Mouse (Mus musculus) layer of hippocampus, postnatal 25 days (tissue): ENCODE measurements around the gene Cradd. TPM values are rescaled to one million over a fixed set of nuclear protein-coding genes. Genes with fewer than 3 reads are reported as not detected.

Source experiments
- DNase-seq, 2 experiments: peaks; one replicate each; pipeline ENCODE4 v3.0.0; 2022; ENCODE audit warnings: mixed read lengths in 2 of 2, low spot score in 1 of 2; ENCODE audit errors: extremely low spot score in 1 of 2
- total RNA-seq, 2 experiments: library from RNA; stranded (reverse); gene quantifications; 2 replicates each; pipeline ENCODE4 v1.2.3; 2021

The Cradd gene
- total RNA-seq, 2 experiments from 2014 or later = 5.9 to 6.4 TPM

DNA sequence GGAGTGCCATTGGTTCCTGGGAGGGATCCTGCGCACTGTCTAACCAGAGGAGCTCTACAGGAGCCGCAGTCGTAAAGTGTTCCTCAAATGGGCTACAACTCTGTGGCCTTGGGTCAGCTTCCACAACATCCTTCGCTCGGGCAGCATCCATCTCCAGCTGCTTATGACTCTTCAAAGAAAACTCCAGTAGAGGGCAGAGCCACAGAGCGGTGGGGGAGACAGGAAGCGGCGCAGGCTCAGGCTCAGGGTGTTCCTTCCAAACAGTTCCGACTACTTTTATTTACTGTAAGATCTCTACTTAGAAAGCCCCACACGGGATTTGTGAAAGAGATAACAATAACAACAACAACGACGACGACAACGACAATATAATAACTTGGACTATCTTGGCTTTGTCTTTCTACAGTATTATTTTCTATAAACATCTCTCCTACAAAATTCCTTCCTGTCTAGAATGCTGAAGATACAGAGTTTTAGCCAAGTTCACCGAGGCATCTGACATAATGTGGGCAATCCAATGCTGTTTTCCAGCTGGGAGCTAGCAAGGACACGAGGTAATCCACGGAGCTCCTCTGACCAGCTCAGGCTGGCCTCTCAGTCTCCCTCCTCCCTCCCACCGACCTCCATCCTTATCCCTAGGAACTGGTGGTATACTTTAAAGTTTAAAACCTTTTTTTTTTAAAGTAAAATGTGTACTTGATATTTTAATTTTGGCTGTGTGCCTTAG lies 105.8 kb downstream of the Cradd start:
- no peak for DNase-seq

DNA sequence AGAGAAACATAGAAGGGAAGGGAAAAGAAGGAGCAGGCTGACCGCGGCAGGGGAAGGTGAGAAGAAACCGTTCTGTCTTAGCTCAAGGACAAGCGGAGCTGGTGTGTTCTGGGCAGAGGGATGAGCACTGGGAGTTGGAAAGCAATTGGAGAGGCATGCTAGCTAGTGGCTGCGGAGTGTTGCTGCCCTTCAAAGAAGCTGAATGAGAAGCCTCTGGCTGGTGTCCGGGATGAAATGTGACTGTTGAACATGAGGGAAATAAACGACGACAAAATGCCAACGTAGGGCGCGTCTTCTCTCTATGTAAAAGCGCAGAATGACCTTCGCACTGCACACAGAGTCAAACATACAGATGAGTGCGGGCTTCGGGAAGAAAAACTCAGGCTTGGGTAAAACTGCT lies 108.6 kb downstream of the Cradd start:
- DNase-seq = no peak

DNA sequence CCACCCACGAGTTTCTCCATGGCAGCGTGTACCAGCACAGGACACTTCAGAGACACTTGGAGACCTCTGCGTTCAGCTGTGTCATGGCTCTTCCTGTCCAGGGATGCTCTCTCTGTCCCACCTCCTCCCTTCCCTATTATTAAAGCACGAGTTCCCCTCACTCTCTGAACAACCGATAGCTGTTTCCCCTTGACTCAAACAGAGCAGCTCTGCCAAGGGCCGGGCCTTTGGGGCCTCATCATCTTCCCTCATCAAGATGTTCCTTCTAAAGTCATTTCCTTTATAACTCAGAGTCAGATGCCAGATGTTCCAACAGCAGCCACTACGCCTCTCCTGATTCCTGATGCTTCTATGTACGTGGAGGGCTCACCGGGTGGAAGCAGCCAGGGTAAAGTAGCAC lies 110.1 kb downstream of the Cradd start:
- DNase-seq = no peak

DNA sequence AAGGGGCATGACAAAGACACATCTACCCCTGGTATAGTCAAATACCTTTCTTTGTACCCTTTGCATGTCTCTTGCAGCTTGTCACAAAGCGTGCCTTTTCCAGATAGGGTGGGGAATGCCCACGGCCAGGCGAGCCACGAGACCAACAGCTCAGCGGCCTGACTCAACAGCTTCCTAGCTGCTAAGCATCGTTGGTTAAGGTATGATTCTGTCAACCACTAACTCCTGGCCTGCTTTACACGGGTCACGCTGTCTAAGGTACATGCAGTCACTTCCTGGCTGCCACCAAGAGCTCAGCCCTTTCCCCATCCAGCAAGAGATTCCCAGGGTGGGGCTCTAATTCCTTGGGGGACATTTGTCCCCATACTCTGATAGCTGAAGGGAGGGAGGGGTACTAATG lies 110.6 kb downstream of the Cradd start:
- DNase-seq = no peak

DNA sequence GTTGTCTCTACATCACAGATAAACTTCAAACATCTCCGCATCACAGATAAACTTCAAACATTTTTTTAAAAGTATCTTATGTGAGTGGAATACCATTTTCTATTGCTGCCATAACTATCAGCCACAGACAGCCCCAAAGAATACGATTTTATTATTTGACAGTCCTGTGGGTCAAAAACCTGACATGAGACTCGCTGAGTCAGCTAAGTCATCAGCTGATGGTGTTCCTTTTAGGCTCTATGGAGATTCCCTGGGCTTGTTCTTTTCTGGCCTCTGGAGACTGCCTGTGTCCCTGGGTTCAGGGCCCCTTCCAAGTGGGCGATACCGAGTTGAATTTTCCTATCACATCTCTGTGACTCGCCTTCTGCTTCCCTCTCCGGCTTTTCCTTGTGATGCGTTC lies 112.3 kb downstream of the Cradd start:
- no peak for DNase-seq

DNA sequence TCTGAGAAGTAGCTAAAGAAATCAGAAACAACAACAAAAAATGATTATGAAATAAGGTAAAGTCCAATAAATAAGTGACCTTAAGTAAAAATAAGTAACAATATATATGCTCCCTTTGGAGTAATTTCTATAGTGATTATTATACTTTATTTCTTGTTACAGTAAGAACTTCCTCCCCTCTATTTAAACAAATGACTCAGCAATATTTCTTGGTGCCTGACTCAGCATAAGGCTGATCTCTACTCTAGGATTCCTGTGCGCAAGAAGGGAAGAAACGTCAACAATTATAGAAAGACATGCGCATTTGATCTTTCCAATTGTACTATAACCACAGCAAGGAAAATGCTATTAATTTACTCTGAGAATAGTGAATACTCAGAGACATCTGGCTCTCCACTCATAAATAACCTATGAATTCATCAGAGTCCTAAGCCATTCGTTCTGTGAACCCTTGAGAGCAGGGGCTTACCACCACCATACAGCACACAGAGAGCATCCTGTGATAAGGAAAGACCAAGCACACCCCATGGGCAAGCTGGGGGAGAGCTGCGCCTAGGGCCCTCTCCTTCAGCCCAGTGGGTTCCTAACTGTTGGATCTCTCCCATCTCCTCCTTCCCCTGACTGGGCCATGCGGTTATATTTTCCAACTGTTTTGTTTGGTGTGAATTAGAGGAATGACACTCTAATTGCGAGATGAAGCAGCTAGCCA lies 113.1 kb downstream of the Cradd start:
- no peak for DNase-seq

DNA sequence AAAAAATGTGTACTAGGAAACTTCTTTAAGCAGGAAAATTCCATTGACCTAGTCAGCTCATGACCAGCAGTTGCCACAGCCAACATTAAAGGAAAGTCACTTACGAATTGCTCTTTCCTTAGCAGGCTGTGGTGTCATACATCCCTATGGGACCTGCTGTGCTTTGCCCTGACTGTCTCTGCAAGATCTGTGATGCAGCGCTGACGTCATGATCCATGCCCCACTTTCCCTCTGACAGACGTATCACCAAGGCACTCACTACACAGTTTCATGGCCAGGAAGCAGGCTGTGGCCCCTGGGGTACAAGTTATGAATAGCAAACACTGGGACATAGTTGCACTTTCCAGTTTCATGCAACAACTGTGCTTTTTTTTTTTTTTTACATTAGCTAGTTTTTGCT lies 113.8 kb downstream of the Cradd start:
- DNase-seq = no peak

DNA sequence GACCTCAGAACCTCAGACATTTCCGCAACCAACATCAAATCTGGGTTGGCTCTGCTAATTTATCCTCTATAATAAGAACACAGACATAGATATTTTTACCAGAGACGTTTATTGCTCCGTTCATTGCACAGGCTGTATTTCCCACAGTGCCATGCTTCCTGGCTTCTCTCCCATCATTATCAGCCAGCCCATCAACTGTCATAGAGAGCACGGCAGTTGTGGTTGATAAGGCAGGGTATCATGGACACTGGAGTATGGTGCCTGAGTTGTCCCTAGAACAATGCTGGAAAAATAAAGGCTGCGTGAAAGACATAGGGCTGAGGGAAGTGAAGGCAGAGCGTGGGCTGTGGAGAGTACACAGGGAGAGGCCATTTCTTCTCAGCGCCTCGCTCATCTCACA lies 116.5 kb downstream of the Cradd start:
- DNase-seq = no peak

DNA sequence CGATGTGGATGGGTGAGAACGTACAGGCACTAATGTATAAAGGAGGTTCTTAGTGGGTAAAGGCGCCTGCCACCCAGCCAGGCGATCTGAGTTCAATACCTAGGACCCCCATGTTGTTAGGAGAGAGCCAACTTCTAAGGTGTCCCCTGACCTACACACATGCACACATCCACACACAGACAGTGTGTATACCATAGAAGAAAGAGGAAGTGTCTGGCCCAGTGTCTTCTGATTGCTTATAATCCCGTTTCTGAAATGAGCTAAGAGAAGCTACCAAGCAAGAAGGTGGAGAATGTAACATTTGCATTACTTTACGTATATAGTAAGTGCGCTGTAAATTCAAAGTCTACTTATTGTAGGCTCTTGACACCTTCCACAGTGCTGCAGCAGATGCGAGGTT lies 122.4 kb downstream of the Cradd start:
- no peak for DNase-seq

DNA sequence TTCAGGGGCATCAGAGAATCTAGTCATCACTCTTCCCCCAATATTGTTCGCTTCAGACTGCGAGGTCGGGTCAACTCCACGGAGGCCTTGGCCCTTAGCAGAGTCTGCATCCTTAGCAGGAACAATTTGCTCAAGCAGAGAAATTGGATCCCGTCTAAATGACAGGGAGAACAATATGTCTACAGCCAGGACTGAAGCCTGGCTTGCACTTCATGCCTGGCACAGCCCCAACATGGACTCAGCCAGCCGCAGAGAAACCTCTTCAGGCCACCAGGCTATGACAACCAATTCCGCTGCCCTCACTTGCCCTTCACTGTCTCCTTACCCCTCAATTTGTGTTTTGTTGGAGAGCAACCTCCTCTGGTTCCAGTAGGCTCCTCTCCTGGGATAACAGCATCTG lies 123.6 kb downstream of the Cradd start:
- no peak for DNase-seq

DNA sequence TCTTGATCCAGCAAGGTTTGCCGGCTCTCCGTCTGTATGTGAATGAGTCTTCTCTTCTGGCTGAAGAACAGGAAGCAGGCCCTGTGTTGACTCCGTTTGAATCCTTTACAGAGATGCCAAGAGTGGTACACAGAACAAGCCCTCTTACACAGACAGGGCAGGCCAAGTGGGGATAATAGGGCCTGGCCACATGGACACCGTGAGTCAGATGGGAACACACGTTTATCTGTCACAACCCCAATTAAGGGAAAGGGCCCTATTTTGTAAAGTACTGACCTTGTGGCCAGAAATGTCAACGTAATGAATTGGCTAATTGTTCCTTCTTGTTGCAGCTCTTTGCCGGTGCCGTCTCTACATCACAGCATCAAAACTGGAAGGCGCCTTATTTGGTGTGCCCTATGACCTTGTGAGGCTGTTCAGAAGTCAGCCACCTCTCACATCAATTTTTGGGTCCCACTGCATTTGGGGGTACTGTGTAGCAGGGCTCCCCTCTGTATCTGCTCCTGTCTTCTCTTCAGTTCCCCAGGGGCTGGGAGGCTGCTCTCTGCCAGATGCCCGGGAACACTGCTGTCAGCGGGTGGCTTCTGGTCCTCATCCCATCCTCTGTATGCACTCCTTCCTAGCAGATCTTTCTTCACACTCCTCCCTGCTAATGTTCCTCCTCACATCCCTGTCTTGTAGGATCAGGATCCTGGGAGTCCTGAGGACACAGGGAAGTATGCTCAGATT lies 124.2 kb downstream of the Cradd start:
- DNase-seq = no peak

DNA sequence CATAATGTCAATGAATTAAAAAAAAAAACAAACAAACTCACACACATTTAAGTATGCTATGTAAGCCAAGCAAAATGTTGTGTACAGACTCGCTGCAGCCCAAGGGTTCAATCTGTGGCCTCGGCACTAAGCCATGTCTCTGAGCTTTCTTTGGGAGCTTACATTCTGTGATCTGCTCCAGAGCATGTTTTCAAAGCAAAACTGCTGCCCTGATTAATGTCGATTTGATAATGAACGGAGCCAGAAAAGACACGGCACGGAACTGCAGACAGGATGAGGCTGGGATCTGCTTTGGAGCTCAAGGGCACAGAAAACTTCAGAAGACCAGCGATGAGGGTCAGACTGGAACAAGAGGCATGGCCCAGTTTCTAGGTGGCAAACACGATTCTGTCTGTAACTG lies 126.6 kb downstream of the Cradd start:
- DNase-seq = no peak

DNA sequence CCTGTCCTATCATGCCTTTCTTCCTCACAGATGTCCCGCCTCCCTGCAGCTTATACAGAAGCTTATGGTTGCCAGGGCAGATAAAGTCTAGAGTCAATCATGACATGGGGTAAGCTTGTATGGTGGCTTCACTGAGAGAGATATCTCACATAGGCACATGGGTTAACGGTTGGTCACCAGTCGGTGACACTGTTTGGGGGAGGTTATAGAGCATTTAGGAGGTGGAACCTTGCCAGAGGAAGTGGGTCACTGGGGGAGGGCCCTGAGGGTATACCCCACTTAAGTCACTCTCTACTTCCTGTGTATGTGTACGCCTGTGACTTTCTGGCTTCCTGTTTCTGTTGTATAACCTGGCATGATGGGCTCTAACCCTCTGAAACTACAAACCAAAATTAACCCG lies 128.2 kb downstream of the Cradd start:
- DNase-seq = no peak

DNA sequence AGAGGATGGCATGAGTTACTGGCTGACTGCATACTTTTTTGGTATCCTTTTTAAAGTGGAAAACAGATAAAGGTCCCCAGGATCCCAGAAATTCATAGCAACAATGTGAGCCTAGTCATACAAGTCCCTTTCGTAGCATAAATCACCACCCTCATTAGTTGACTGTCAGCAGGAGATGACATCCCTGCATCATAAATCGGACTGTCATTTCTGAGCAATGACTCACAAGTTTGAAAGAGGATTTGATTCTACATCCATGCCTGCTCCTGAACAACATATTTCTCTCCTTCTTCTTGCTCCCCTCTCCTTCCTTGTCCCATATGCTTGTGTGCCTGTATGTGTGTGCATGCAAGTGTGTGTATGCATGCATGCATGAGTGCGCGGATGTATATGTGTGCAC lies 129.2 kb downstream of the Cradd start:
- DNase-seq = no peak

DNA sequence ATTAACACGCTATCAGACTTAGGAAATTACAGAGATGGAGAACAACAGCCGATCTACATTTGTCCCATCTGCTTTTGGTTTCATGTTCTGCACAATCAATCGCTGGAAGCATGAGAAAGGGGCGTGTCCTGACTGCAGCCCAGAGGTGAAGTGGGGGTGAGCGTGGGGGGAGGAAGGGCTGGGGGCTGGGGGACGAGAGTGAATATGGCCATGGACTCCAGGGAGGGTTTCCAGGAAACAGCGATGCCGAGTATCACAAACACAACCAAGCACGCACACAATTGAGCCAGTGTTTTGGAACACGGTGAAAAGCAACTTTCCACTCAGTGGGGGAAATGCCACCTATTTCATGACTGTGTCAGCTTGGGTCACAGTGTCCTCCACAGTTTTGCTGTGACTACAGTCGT lies 130.1 kb downstream of the Cradd start:
- no peak for DNase-seq

DNA sequence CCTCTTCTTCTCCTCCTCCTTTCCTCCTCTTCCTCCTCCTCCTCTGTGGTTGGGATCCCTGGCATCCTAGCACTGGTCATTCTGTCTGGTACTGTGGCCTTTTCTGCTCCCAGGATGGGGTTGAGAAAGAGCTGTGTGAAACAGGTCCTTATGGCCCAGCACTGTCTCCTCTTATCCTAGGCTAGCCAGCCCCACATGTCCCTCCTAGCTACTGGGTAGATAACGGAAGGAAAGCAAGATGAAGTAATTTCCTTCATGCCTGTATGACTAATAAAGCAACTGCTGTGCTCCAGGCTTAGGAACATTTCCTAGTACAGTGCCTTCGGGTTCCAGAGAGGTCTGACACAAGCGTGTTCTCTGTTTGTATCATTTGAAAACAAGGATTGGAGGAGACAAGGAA lies 132.1 kb downstream of the Cradd start:
- DNase-seq = no peak

DNA sequence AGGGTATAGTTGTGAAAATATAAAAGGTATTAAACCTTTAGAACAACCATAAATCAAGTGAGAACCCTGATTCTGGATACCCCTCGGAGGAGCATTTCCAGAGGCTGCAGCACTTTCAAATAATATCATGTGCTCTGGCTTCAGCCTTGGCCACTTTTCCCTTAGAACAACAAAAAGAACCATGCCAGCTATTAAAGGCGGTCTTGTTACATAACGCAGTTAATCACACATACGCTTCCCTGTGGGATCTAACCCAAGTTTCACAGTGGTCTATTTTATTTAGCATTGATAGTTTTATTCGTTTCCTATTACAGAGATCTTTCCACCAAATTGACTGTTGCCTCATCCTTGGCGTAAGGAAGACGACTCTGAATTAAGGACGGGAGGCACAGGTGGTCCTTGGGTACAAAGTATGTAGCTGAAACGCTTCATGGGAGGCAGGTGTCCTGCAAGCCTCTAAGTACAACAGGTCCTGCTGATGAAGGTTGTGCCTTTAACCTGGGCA lies 132.7 kb downstream of the Cradd start:
- no peak for DNase-seq

DNA sequence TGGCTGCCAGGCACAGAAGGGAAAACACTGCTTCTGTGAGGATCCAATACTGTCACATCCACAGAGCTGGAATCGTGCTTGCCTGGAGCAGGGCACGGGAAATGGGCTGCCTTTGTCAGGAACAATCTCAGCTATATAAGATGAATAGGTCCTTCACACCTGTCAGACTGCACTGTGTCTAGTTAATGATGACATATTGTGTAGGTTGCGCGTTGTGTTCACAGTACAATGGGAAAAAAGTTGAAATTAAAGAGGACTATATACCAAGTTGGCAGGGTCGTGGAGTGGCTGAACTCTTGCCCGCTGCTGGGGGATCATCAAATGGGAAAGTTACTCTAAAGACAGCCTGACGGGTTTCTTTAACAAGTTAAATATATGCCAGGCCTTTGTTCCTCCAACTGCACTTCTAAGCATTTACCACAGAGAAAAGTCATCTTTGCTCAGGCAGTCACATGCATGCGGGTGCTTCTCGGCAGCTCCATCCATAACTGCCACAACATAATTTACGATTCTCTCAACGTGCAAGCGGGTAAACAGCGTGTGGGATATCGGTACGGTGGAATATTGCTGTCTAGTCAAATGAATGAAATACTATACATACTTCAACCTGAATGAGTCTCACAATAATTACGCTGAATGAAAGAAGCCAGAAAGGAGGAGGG lies 134.3 kb downstream of the Cradd start:
- no peak for DNase-seq

DNA sequence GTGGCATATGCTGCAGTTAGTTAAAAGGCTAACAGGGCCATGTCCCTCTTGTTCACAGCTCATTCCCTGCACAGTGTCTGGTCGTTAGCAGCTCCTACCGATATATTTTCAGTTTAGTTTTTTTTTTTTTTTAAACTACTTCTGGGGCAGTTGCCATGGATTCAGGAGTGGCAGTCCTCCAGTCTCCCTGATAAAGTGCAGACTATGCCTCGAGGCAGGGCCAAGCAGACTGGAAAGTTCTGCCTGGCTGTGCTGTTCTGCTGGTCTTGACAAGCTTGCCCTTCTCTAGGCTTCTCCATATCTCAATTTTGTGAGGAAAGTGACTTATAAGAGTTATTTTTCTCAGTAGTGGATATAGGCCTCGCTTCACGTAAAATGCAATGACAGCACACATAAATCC lies 139.7 kb downstream of the Cradd start:
- no peak for DNase-seq

DNA sequence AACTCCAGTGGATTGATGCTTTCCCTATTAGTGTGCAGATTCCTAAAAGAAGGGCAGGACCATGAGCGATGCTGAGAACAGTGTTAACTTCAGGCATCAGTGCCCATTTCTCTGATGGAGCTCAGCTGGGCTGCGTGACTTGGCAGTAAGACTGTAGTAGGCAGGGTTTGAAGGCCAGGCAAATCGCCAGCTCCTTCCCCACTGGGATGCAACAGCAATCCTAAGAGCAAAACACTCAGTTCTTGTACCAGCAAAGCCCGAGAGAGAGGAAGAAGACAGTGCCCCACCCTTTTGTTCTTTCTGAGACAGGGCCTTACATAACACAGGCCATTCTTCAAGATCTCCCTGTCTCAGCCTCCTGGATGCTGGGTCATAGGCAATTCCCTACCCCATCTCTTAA lies 140.9 kb downstream of the Cradd start:
- DNase-seq = peak in 1 of 2 experiments; percentile 58

DNA sequence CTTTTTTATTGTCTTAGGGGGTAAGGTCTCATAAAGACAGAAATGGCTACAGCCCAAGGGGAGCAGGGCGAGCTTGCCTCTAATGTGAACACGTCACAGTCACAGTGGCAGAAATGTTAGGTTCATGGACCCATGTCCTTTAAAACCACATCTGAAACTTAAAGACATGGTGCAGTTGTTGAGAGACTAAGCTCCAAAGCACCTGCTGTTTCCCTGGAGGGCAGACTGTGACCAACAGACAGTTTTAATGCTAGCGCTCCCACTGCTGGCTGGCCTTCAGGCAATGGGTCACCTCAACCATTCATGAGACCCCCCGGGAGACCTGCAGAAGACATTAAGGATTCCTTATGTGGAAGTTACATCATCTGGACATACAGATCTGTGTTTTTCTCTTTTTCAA lies 141.5 kb downstream of the Cradd start:
- no peak for DNase-seq
